Mouse (Mus musculus): Measurements from ENCODE around the gene Sipa1.

Gene Sipa1

GRCm38 (mm10) chr19:5662981-5663913 is at the start of gene Sipa1:
Gene Sipa1 (minus strand): TSS chr19:5663707.
- in situ Hi-C loops (cut with MboI; ENCODE audit: low sequenced_read_pairs) = no loop called here

- in situ Hi-C loops (cut with MboI; ENCODE audit: low sequenced_read_pairs) = no loop called here
These were observed 49.7 kb upstream of the Sipa1 start for GRCm38 (mm10) chr19:5713255-5713654.

GRCm38 (mm10) chr19:5711907-5712460 is 48.5 kb upstream of the Sipa1 start:
- in situ Hi-C loops (cut with MboI; ENCODE audit: low sequenced_read_pairs) = no loop called here

GRCm38 (mm10) chr19:5711218-5711617 is 47.7 kb upstream of the Sipa1 start:
- in situ Hi-C loops (cut with MboI; ENCODE audit: low sequenced_read_pairs) = no loop called here

GRCm38 (mm10) chr19:5710581-5710980 is 47.1 kb upstream of the Sipa1 start:
- in situ Hi-C loops (cut with MboI; ENCODE audit: low sequenced_read_pairs) = no loop called here

- in situ Hi-C loops (cut with MboI; ENCODE audit: low sequenced_read_pairs) = no loop called here
These were observed 46.6 kb upstream of the Sipa1 start for GRCm38 (mm10) chr19:5710068-5710467.

- in situ Hi-C loops (cut with MboI; ENCODE audit: low sequenced_read_pairs) = no loop called here
These were observed 41.5 kb upstream of the Sipa1 start for GRCm38 (mm10) chr19:5704801-5705571.

GRCm38 (mm10) chr19:5704163-5704800 is 40.8 kb upstream of the Sipa1 start, which contains the start of gene Kcnk7:
Gene Kcnk7 (plus strand): TSS chr19:5704367.
- in situ Hi-C loops (cut with MboI; ENCODE audit: low sequenced_read_pairs) = no loop called here

GRCm38 (mm10) chr19:5695849-5696462 is 32.4 kb upstream of the Sipa1 start:
- in situ Hi-C loops (cut with MboI; ENCODE audit: low sequenced_read_pairs) = no loop called here

- in situ Hi-C loops (cut with MboI; ENCODE audit: low sequenced_read_pairs) = no loop called here
These were observed 30.3 kb upstream of the Sipa1 start for GRCm38 (mm10) chr19:5693801-5694200.

GRCm38 (mm10) chr19:5692913-5693396 is 29.4 kb upstream of the Sipa1 start:
- in situ Hi-C loops (cut with MboI; ENCODE audit: low sequenced_read_pairs) = no loop called here

- in situ Hi-C loops (cut with MboI; ENCODE audit: low sequenced_read_pairs) = no loop called here
These were observed 28.8 kb upstream of the Sipa1 start for GRCm38 (mm10) chr19:5692086-5692912.

- in situ Hi-C loops (cut with MboI; ENCODE audit: low sequenced_read_pairs) = no loop called here
These were observed 28.1 kb upstream of the Sipa1 start for GRCm38 (mm10) chr19:5691601-5692000.

GRCm38 (mm10) chr19:5690343-5690735 is 26.8 kb upstream of the Sipa1 start:
- in situ Hi-C loops (cut with MboI; ENCODE audit: low sequenced_read_pairs) = no loop called here

GRCm38 (mm10) chr19:5689565-5690342 is 26.2 kb upstream of the Sipa1 start:
- in situ Hi-C loops (cut with MboI; ENCODE audit: low sequenced_read_pairs) = no loop called here

GRCm38 (mm10) chr19:5689088-5689428 is 25.6 kb upstream of the Sipa1 start:
- in situ Hi-C loops (cut with MboI; ENCODE audit: low sequenced_read_pairs) = no loop called here

GRCm38 (mm10) chr19:5688200-5689087 is 24.9 kb upstream of the Sipa1 start, which contains the start of the genes Map3k11 and Pcnx3:
Gene Map3k11 (plus strand): TSS chr19:5688742.
Gene Pcnx3 (minus strand): TSS chr19:5688908.
- in situ Hi-C loops (cut with MboI; ENCODE audit: low sequenced_read_pairs) = no loop called here

GRCm38 (mm10) chr19:5687738-5688137 is 24.2 kb upstream of the Sipa1 start:
- in situ Hi-C loops (cut with MboI; ENCODE audit: low sequenced_read_pairs) = no loop called here
